Mouse (Mus musculus): ENCODE results near the gene Derl2. TPM values are rescaled to one million over a fixed set of nuclear protein-coding genes. Genes with fewer than 3 reads are reported as not detected.

Gene Derl2
- polyA plus RNA-seq, 1 experiment from 2014 or later: 27.9 TPM

Other genes with a start within 250 kb of the Derl2 start
- gene Scimp, start 207.3 kb downstream of the Derl2 start, polyA plus RNA-seq (2015; fragmentation: Nextera tagmentation; extraction: Ambion mirVana): 0.18 and 0.28 TPM in 2 replicates
- 77.1 and 83.3 TPM in 2 replicates for gene Rabep1, start 175.1 kb downstream of the Derl2 start, polyA plus RNA-seq (2015; fragmentation: Nextera tagmentation; extraction: Ambion mirVana)
- 108 and 109 TPM in 2 replicates for gene Nup88, start 49.9 kb downstream of the Derl2 start, polyA plus RNA-seq (2015; fragmentation: Nextera tagmentation; extraction: Ambion mirVana)
- 71.3 and 78.8 TPM in 2 replicates for gene Rpain, start 49.6 kb downstream of the Derl2 start, polyA plus RNA-seq (2015; fragmentation: Nextera tagmentation; extraction: Ambion mirVana)
- gene C1qbp, start 36.8 kb downstream of the Derl2 start, polyA plus RNA-seq (2015; fragmentation: Nextera tagmentation; extraction: Ambion mirVana): 180 and 217 TPM in 2 replicates
- gene Dhx33, start 15.4 kb downstream of the Derl2 start, polyA plus RNA-seq (2015; fragmentation: Nextera tagmentation; extraction: Ambion mirVana): 12.3 and 13.5 TPM in 2 replicates
- 29.8 and 34.2 TPM in 2 replicates for gene Mis12, start 230 bp downstream of the Derl2 start, polyA plus RNA-seq (2015; fragmentation: Nextera tagmentation; extraction: Ambion mirVana)
- 567 and 742 TPM in 2 replicates for gene 6330403K07Rik, start 13.7 kb upstream of the Derl2 start, polyA plus RNA-seq (2015; fragmentation: Nextera tagmentation; extraction: Ambion mirVana)
- 0.15 TPM in 1 of 2 replicates, not detected in the other for gene Nlrp1a, start 124.9 kb upstream of the Derl2 start, polyA plus RNA-seq (2015; fragmentation: Nextera tagmentation; extraction: Ambion mirVana)
- 0.05 TPM in 1 of 2 replicates, not detected in the other for gene Nlrp1b, start 210.9 kb upstream of the Derl2 start, polyA plus RNA-seq (2015; fragmentation: Nextera tagmentation; extraction: Ambion mirVana)